In genomic region chr7:120124844-120125243, GRCm38 (mm10) we compare ENCODE assay signal across 9 mouse cellular contexts. TPM values are rescaled to one million over a fixed set of nuclear protein-coding genes. Genes with fewer than 3 reads are reported as not detected.
DNase-seq lines count a peak whose midpoint lies in the region; ATAC-seq and TF ChIP-seq lines count a peak whose summit lies in the region.
"Had no signal": no experiment of that assay in that cellular context is flagged by ENCODE, and none has a peak within 500 bp of the region (broad histone marks: within the 10 kb centered on the region; RNA-seq: fewer than 3 reads in every experiment).

No protein-coding gene starts in this region.

- no peak for TF ChIP-seq EP300 in ES-Bruce4 (IDR thresholded peaks at IDR 0.05; ENCODE audit: insufficient read depth, low read depth, low read length)
- TF ChIP-seq EP300 in liver, embryonic 14.5 days (IDR thresholded peaks at IDR 0.05; ENCODE audit: low read depth) = no peak

- WGBS in forebrain, embryonic 14.5 days = 0% methylated on average over 3 of the region's 3 CpGs
- WGBS in liver, embryonic 14.5 days (ENCODE audit: insufficient replicate concordance) = 2% methylated on average over 3 of the region's 3 CpGs
- 5% methylated on average over 3 of the region's 3 CpGs for WGBS in neural tube, embryonic 14.5 days

- no peak overlapping the region for H3K4me3 ChIP-seq in ES-Bruce4 (ENCODE audit: low read depth, low read length)
- no peak overlapping the region for H3K4me3 ChIP-seq in forebrain, embryonic 14.5 days (ENCODE audit: low read depth, low read length)
- H3K4me3 ChIP-seq in liver, embryonic 14.5 days (ENCODE audit: insufficient read depth in 1 of 2, low read depth in 2 of 2, low read length in 2 of 2) = no peak overlapping the region
- H3K4me3 ChIP-seq in neural tube, embryonic 14.5 days (ENCODE audit: low read depth, low read length) = no peak overlapping the region
- H3K4me3 ChIP-seq: erythroblast, embryonic 14.5 days had no signal

- DNase-seq in c-Kit-positive CD71-negative TER-119-negative erythroid progenitor cells, embryonic 14.5 days (ENCODE audit: low read depth) = peak; percentile 25
- peak; percentile 86 for DNase-seq in forebrain, embryonic 14.5 days (ENCODE audit: low spot score)
- peak; percentile 60 to 82 for DNase-seq in heart, postnatal 14 days
- peak; percentile 73 to 83 for DNase-seq in kidney, postnatal 4 days
- peak in 1 of 3 experiments; percentile 17 for DNase-seq in liver, embryonic 14.5 days (ENCODE audit: low read depth in 3 of 3, low spot score in 3 of 3)
- peak; percentile 51 for DNase-seq in thymus, postnatal 4 days

- no peaks in the 10 kb centered on the region for H3K9me3 ChIP-seq in ES-Bruce4 (replicated peaks; ENCODE audit: control insufficient read depth, insufficient read depth, low read length, poor library complexity, severe bottlenecking)
- H3K9me3 ChIP-seq in forebrain, embryonic 14.5 days (replicated peaks; ENCODE audit: control insufficient read depth, low read length) = no peaks in the 10 kb centered on the region
- H3K9me3 ChIP-seq in liver, embryonic 14.5 days (ENCODE audit: control insufficient read depth, low read length) = no peaks in the 10 kb centered on the region
- no peaks in the 10 kb centered on the region for H3K9me3 ChIP-seq in neural tube, embryonic 14.5 days (ENCODE audit: control insufficient read depth, low read length)

- H3K4me2 ChIP-seq in forebrain, embryonic 14.5 days (ENCODE audit: low read length) = no peak overlapping the region
- H3K4me2 ChIP-seq in liver, embryonic 14.5 days (ENCODE audit: low read depth) = no peak overlapping the region
- no peak overlapping the region for H3K4me2 ChIP-seq in neural tube, embryonic 14.5 days (ENCODE audit: low read depth, low read length)

- peak; percentile 71 for TF ChIP-seq CTCF in ES-Bruce4 (IDR thresholded peaks at IDR 0.05; ENCODE audit: low read depth, low read length)
- peak; percentile 75 for TF ChIP-seq CTCF in liver, embryonic 14.5 days (IDR thresholded peaks at IDR 0.05; ENCODE audit: low read depth)

- no peaks in the 10 kb centered on the region for H3K27me3 ChIP-seq in ES-Bruce4 (ENCODE audit: control insufficient read depth, insufficient read depth, low read length, poor library complexity, severe bottlenecking)
- no peaks in the 10 kb centered on the region for H3K27me3 ChIP-seq in forebrain, embryonic 14.5 days (replicated peaks; ENCODE audit: control insufficient read depth, insufficient read depth, low read length)
- no peaks in the 10 kb centered on the region for H3K27me3 ChIP-seq in liver, embryonic 14.5 days (ENCODE audit: control insufficient read depth, insufficient read depth, low read length)
- H3K27me3 ChIP-seq in neural tube, embryonic 14.5 days (ENCODE audit: control insufficient read depth, insufficient read depth, low read length) = no peaks in the 10 kb centered on the region

- H3K9ac ChIP-seq in ES-Bruce4 (ENCODE audit: low read depth, poor library complexity, severe bottlenecking) = no peak overlapping the region
- no peak overlapping the region for H3K9ac ChIP-seq in forebrain, embryonic 14.5 days (ENCODE audit: low read length)
- H3K9ac ChIP-seq in liver, embryonic 14.5 days (replicated peaks) = no peak overlapping the region
- H3K9ac ChIP-seq in neural tube, embryonic 14.5 days (replicated peaks; ENCODE audit: low read depth, low read length) = no peak overlapping the region

- intact Hi-C loops in heart, postnatal 14 days (cut with DNase I) = loop anchor here (1.0 to 10.0 kb wide), 3 partner anchors 78 to 520 kb away; partner anchors contain the start of genes Abca14 and Abca15

- no peak for TF ChIP-seq POLR2A in ES-Bruce4 (IDR thresholded peaks at IDR 0.05; ENCODE audit: insufficient read depth, low read length)

- H3K4me1 ChIP-seq in ES-Bruce4 (ENCODE audit: control insufficient read depth, insufficient read depth, low read length) = no peaks in the 10 kb centered on the region
- H3K4me1 ChIP-seq in forebrain, embryonic 14.5 days (ENCODE audit: control insufficient read depth, insufficient read depth, low read length) = no peaks in the 10 kb centered on the region
- no peaks in the 10 kb centered on the region for H3K4me1 ChIP-seq in liver, embryonic 14.5 days (replicated peaks; ENCODE audit: control insufficient read depth in 2 of 2, insufficient read depth in 2 of 2, low read length in 1 of 2)
- H3K4me1 ChIP-seq in neural tube, embryonic 14.5 days (ENCODE audit: control insufficient read depth, insufficient read depth, low read length) = no peaks in the 10 kb centered on the region

- peak; percentile 87 for ATAC-seq in forebrain, embryonic 14.5 days
- ATAC-seq in liver, embryonic 14.5 days (ENCODE audit: insufficient read depth) = peak; percentile 50
- ATAC-seq in neural tube, embryonic 14.5 days (ENCODE audit: low read depth) = peak; percentile 96

- H3K36me3 ChIP-seq in ES-Bruce4 (ENCODE audit: control insufficient read depth, insufficient read depth, low read length, poor library complexity, severe bottlenecking) = no peaks in the 10 kb centered on the region
- H3K36me3 ChIP-seq in forebrain, embryonic 14.5 days (ENCODE audit: control insufficient read depth, insufficient read depth, low read length) = no peaks in the 10 kb centered on the region
- no peaks in the 10 kb centered on the region for H3K36me3 ChIP-seq in liver, embryonic 14.5 days (replicated peaks; ENCODE audit: control insufficient read depth, insufficient read depth, low read depth)
- no peaks in the 10 kb centered on the region for H3K36me3 ChIP-seq in neural tube, embryonic 14.5 days (ENCODE audit: control insufficient read depth, insufficient read depth, low read length)

- no peak overlapping the region for H3K27ac ChIP-seq in ES-Bruce4 (ENCODE audit: insufficient read depth, low read length)
- H3K27ac ChIP-seq in forebrain, embryonic 14.5 days (ENCODE audit: low read depth, low read length) = no peak overlapping the region
- no peak overlapping the region for H3K27ac ChIP-seq in liver, embryonic 14.5 days
- no peak overlapping the region for H3K27ac ChIP-seq in neural tube, embryonic 14.5 days (ENCODE audit: low read depth, low read length)

RNA-seq across cellular contexts. Expression of gene Zp2, which starts 20.2 kb away (rescaled TPM):
- polyA plus RNA-seq in ES-Bruce4 (2011; ENCODE audit: insufficient read depth, insufficient read length, low read depth, missing spikeins) = not detected in 2 replicates
- not detected in 2 replicates for polyA plus RNA-seq in forebrain, embryonic 14.5 days (2014; fragmentation: Nextera tagmentation; extraction: Ambion mirVana)
- total RNA-seq in heart, postnatal 14 days (2021) = under 1 TPM; 0.32 to 0.41 TPM
- polyA plus RNA-seq in liver, embryonic 14.5 days (2012; rRNA removed) = not detected in 2 replicates
- not detected in 2 replicates for polyA plus RNA-seq in liver, embryonic 14.5 days (2014; fragmentation: Nextera tagmentation; extraction: Ambion mirVana)
- not detected in 2 replicates for polyA plus RNA-seq in neural tube, embryonic 14.5 days (2014; fragmentation: Nextera tagmentation; extraction: Ambion mirVana)
- polyA plus RNA-seq: erythroblast, embryonic 14.5 days had no signal

RNA-seq across cellular contexts. Expression of gene Tmem159, which starts 22.7 kb away (rescaled TPM):
- polyA plus RNA-seq in ES-Bruce4 (2011; ENCODE audit: insufficient read depth, insufficient read length, low read depth, missing spikeins) = 13.7 and 14.5 TPM in 2 replicates
- polyA plus RNA-seq in forebrain, embryonic 14.5 days (2014; fragmentation: Nextera tagmentation; extraction: Ambion mirVana) = 6.8 and 7.1 TPM in 2 replicates
- 10 to 100 TPM; 15.9 to 17.4 TPM for total RNA-seq in heart, postnatal 14 days (2021)
- 0.77 and 0.78 TPM in 2 replicates for polyA plus RNA-seq in liver, embryonic 14.5 days (2012; rRNA removed)
- 1.7 and 1.9 TPM in 2 replicates for polyA plus RNA-seq in liver, embryonic 14.5 days (2014; fragmentation: Nextera tagmentation; extraction: Ambion mirVana)
- 9.3 and 12.4 TPM in 2 replicates for polyA plus RNA-seq in neural tube, embryonic 14.5 days (2014; fragmentation: Nextera tagmentation; extraction: Ambion mirVana)
- polyA plus RNA-seq: erythroblast, embryonic 14.5 days had no signal

RNA-seq across cellular contexts. Expression of gene Dnah3, which starts 29.8 kb away (rescaled TPM):
- polyA plus RNA-seq in ES-Bruce4 (2011; ENCODE audit: insufficient read depth, insufficient read length, low read depth, missing spikeins) = not detected in 2 replicates
- polyA plus RNA-seq in forebrain, embryonic 14.5 days (2014; fragmentation: Nextera tagmentation; extraction: Ambion mirVana) = 0.11 TPM in 1 of 2 replicates, not detected in the other
- under 1 TPM in 1 of 2 experiments, not detected in 1; 0.29 TPM for total RNA-seq in heart, postnatal 14 days (2021)
- not detected in 2 replicates for polyA plus RNA-seq in liver, embryonic 14.5 days (2012; rRNA removed)
- not detected in 2 replicates for polyA plus RNA-seq in liver, embryonic 14.5 days (2014; fragmentation: Nextera tagmentation; extraction: Ambion mirVana)
- polyA plus RNA-seq in neural tube, embryonic 14.5 days (2014; fragmentation: Nextera tagmentation; extraction: Ambion mirVana) = not detected in 2 replicates

RNA-seq across cellular contexts. Expression of gene Anks4b, which starts 48.8 kb away (rescaled TPM):
- polyA plus RNA-seq in ES-Bruce4 (2011; ENCODE audit: insufficient read depth, insufficient read length, low read depth, missing spikeins) = not detected in 2 replicates
- not detected in 2 replicates for polyA plus RNA-seq in forebrain, embryonic 14.5 days (2014; fragmentation: Nextera tagmentation; extraction: Ambion mirVana)
- under 1 TPM in 1 of 2 experiments, not detected in 1; 0.12 TPM for total RNA-seq in heart, postnatal 14 days (2021)
- polyA plus RNA-seq in liver, embryonic 14.5 days (2012; rRNA removed) = 2.4 and 3.2 TPM in 2 replicates
- 0.95 and 1.3 TPM in 2 replicates for polyA plus RNA-seq in liver, embryonic 14.5 days (2014; fragmentation: Nextera tagmentation; extraction: Ambion mirVana)
- not detected in 2 replicates for polyA plus RNA-seq in neural tube, embryonic 14.5 days (2014; fragmentation: Nextera tagmentation; extraction: Ambion mirVana)
- polyA plus RNA-seq: erythroblast, embryonic 14.5 days had no signal
